Mouse (Mus musculus) testis, adult 2 months (tissue): ENCODE results near the gene Tdp1.

Experiments
- CTCF ChIP-seq: fragments of 200-500 bp; IDR thresholded peaks from 2 replicates; pipeline ENCODE4 v1.5.1; 2012; ENCODE audit warnings: low read depth, mild to moderate bottlenecking, inconsistent platforms, low read length, moderate library complexity; ENCODE audit not compliant: control insufficient read depth, insufficient read depth, insufficient replicate concordance
- POLR2A ChIP-seq: fragments of 200-500 bp; IDR thresholded peaks from 2 replicates; pipeline ENCODE4 v1.6.1; 2012; ENCODE audit warnings: low read depth, mild to moderate bottlenecking, inconsistent platforms, low read length, moderate library complexity; ENCODE audit not compliant: control insufficient read depth

GRCm38 (mm10) chr12:99923131-99923606 is 38.9 kb downstream of the Tdp1 start:
- TF ChIP-seq POLR2A (no peak), CTCF (no peak)
